Mouse (Mus musculus): ENCODE results near the gene AW551984.

Gene AW551984

GRCm38 (mm10) chr9:39603999-39604453, at the start of gene AW551984:
Gene AW551984, minus strand, starts transcription at chr9:39604403.
- DNase-seq (ENCODE audit: low spot score), result no peak

- no peak for DNase-seq (ENCODE audit: low spot score)
Measured at GRCm38 (mm10) chr9:39647382-39647781, 43.2 kb upstream of the AW551984 start.

- no peak for DNase-seq (ENCODE audit: low spot score)
Measured at GRCm38 (mm10) chr9:39644785-39645184, 40.6 kb upstream of the AW551984 start, which contains the start of gene Olfr961. Gene Olfr961, plus strand, starts transcription at chr9:39645085.

GRCm38 (mm10) chr9:39633913-39634594, 29.9 kb upstream of the AW551984 start:
- DNase-seq (ENCODE audit: low spot score), result peak; percentile 35

- no peak for DNase-seq (ENCODE audit: low spot score)
Measured at GRCm38 (mm10) chr9:39629069-39629468, 24.9 kb upstream of the AW551984 start.

GRCm38 (mm10) chr9:39624711-39625110, 20.5 kb upstream of the AW551984 start:
- no peak for DNase-seq (ENCODE audit: low spot score)

GRCm38 (mm10) chr9:39623783-39624182, 19.6 kb upstream of the AW551984 start:
- no peak for DNase-seq (ENCODE audit: low spot score)

- no peak for DNase-seq (ENCODE audit: low spot score)
Measured at GRCm38 (mm10) chr9:39621073-39621472, 16.9 kb upstream of the AW551984 start, which contains the start of gene Olfr960. Gene Olfr960, plus strand, starts transcription at chr9:39621373.

GRCm38 (mm10) chr9:39611953-39612352, 7.8 kb upstream of the AW551984 start:
- peak; percentile 44 for DNase-seq (ENCODE audit: low spot score)

GRCm38 (mm10) chr9:39610355-39610754, 6.2 kb upstream of the AW551984 start, which contains the start of gene Olfr148:
Gene Olfr148, plus strand, starts transcription at chr9:39610655.
- no peak for DNase-seq (ENCODE audit: low spot score)

- no peak for DNase-seq (ENCODE audit: low spot score)
Measured at GRCm38 (mm10) chr9:39608497-39608896, 4.3 kb upstream of the AW551984 start.

GRCm38 (mm10) chr9:39603333-39603845, 814 bp downstream of the AW551984 start:
- no peak for DNase-seq (ENCODE audit: low spot score)

- DNase-seq (ENCODE audit: low spot score), result peak; percentile 19
Measured at GRCm38 (mm10) chr9:39602536-39603332, 1.5 kb downstream of the AW551984 start.

GRCm38 (mm10) chr9:39577050-39577449, 27.2 kb downstream of the AW551984 start:
- no peak for DNase-seq (ENCODE audit: low spot score)

GRCm38 (mm10) chr9:39575469-39575868, 28.7 kb downstream of the AW551984 start, which contains the start of gene Olfr959:
Gene Olfr959, minus strand, starts transcription at chr9:39575569.
- DNase-seq (ENCODE audit: low spot score), result no peak

GRCm38 (mm10) chr9:39558349-39558647, 45.9 kb downstream of the AW551984 start:
- no peak for DNase-seq (ENCODE audit: low spot score)

- peak; percentile 27 for DNase-seq (ENCODE audit: low spot score)
Measured at GRCm38 (mm10) chr9:39557529-39558348, 46.5 kb downstream of the AW551984 start.

GRCm38 (mm10) chr9:39553946-39554345, 50.3 kb downstream of the AW551984 start, which contains the start of gene Olfr958:
Gene Olfr958, minus strand, starts transcription at chr9:39554054.
- peak; percentile 6 for DNase-seq (ENCODE audit: low spot score)

- peak; percentile 14 for DNase-seq (ENCODE audit: low spot score)
Measured at GRCm38 (mm10) chr9:39550806-39551205, 53.4 kb downstream of the AW551984 start.

Data from layer of hippocampus, adult 11-12 months (tissue).